8 mouse cellular contexts compared by ENCODE assay signal in the genomic region with DNA sequence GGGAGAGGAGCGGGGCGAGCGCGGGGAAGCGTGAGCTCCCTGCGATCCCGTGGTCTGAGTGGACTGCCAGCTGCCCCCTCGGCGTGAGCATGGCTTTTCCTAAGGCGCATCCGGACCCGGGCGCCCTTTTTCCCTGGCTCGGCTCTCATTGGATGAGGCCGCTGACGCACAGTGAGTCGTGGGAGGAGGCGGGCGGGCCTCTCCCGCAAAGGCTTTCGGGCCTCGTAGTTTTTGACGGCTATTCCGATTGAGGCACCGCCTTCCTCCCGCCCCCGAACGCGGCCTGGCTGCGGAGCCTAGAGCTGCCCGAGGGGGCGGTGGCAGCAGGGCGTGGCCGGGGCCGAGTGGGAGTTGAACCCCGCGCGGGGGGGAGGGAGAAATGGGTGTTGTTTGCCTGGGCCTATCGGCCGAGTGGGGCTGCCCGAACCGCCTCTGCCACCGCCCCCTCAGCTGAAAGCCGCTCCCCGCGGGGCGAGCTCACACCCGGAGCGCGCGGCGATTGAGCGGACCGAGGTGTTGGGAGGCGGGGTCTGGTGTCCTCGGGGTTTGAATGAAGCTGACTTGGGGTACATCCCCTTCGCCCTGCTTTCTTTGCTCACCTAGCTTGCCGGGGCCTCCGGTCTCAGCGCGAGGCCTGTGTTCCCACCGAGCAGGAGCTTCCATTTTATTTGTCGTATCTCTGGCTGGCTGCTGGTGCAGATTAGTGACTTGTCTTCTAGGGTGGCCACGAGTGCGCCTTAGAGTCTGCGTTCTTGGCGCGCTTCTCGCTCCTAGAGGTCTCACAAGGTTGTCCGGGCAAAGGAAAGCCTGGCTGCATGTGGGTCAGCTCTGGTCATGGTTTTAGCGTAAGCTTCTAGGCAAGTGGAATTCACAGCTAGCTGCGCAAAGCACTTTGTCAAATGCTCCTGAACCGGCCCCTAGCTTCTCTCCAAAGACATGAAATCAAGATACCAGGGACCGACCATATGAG. TPM values are rescaled to one million over a fixed set of nuclear protein-coding genes. Genes with fewer than 3 reads are reported as not detected.
DNase-seq lines count a peak whose midpoint lies in the region; ATAC-seq and TF ChIP-seq lines count a peak whose summit lies in the region.

No protein-coding gene starts in this region.

- peak overlapping the region; percentile 78 for H3K9ac ChIP-seq in hindbrain, embryonic 13.5 days

- in situ Hi-C loops in Patski (cut with MboI; ENCODE audit: low pct_unique_long_range_greater_than_20kb): loop anchor here (25.0 kb wide), 1 partner anchor 535 kb away; the partner anchor contains the start of gene Sp8

- H3K36me3 ChIP-seq in hindbrain, embryonic 13.5 days: no peaks in the 10 kb centered on the region

- CTCF ChIA-PET in Patski (lab: Charles Lee): interaction anchor here (0.7 kb wide), 1 partner anchor 457 kb away, joined by 3 read pairs; no protein-coding TSS in a partner anchor

- H3K27ac ChIP-seq in hindbrain, embryonic 13.5 days: peak overlapping the region; percentile 98

- DNase-seq in Patski (ENCODE audit: low read depth, low spot score): peak; percentile 80
- peak; percentile 98 to 99 for DNase-seq in cerebellum, postnatal 14 days
- peak; percentile 97 to 98 for DNase-seq in frontal cortex, postnatal 14 days (ENCODE audit: low spot score in 2 of 2)
- DNase-seq in layer of hippocampus, postnatal 25 days (ENCODE audit: extremely low spot score in 1 of 2, low spot score in 1 of 2): peak; percentile 91 to 97
- peak; percentile 100 for DNase-seq in lung, postnatal 25 days (ENCODE audit: low spot score)
- DNase-seq in retina, embryonic 14.5 days (ENCODE audit: low spot score): peak; percentile 98
- DNase-seq in thymus, postnatal 4 days: peak; percentile 99

- peak overlapping the region; percentile 76 for H3K4me2 ChIP-seq in hindbrain, embryonic 13.5 days

- under 1% methylated on average over 74 of the region's 74 CpGs for WGBS in hindbrain, embryonic 13.5 days

- POLR2A ChIA-PET in Patski (lab: Charles Lee): no interaction called here

- TF ChIP-seq CTCF in Patski (IDR thresholded peaks at IDR 0.05): no peak

- peak overlapping the region; percentile 73 for H3K4me3 ChIP-seq in hindbrain, embryonic 13.5 days

- no peaks in the 10 kb centered on the region for H3K27me3 ChIP-seq in Patski
- H3K27me3 ChIP-seq in hindbrain, embryonic 13.5 days: no peaks in the 10 kb centered on the region

- H3K4me1 ChIP-seq in hindbrain, embryonic 13.5 days (replicated peaks): peaks cover 29% of the 10 kb centered on the region

- peak; percentile 87 for ATAC-seq in Patski
- peak; percentile 93 for ATAC-seq in hindbrain, embryonic 13.5 days (ENCODE audit: low FRiP score)

- no peaks in the 10 kb centered on the region for H3K9me3 ChIP-seq in hindbrain, embryonic 13.5 days

RNA-seq across cellular contexts. Expression of gene Sp4, which starts 0.9 kb away (rescaled TPM):
- polyA plus RNA-seq in Patski (2021): 4.6 TPM
- polyA plus RNA-seq in hindbrain, embryonic 13.5 days (2015; fragmentation: Nextera tagmentation; extraction: Ambion mirVana): 20.9 and 22.1 TPM in 2 replicates
- 10 to 100 TPM; 27.4 to 28.0 TPM for total RNA-seq in layer of hippocampus, postnatal 25 days (2021)

Comparison
In these comparisons a context has a peak if more than half of its experiments do, and no peak if none do; other contexts are left out.
1. Peak in every context shown above with its lines: DNase-seq, ATAC-seq, H3K4me3 ChIP-seq and H3K27ac ChIP-seq.